Mouse (Mus musculus) R1 (cell line): ENCODE data around the gene Dcps.

Experiments used
- DNase-seq: peaks from one replicate; pipeline ENCODE4 v3.0.0-alpha.2; 2018; ENCODE audit warnings: low read depth, low spot score

The Dcps gene

GRCm38 (mm10) chr9:35131637-35132397 is 44.0 kb downstream of the Dcps start:
- no peak for DNase-seq

- no peak for DNase-seq
Measured at GRCm38 (mm10) chr9:35128995-35129418, 46.9 kb downstream of the Dcps start.

- no peak for DNase-seq
Measured at GRCm38 (mm10) chr9:35128564-35128963, 47.3 kb downstream of the Dcps start.

GRCm38 (mm10) chr9:35127561-35127960 is 48.3 kb downstream of the Dcps start:
- no peak for DNase-seq

GRCm38 (mm10) chr9:35127147-35127546 is 48.7 kb downstream of the Dcps start:
- no peak for DNase-seq

- DNase-seq: no peak
Measured at GRCm38 (mm10) chr9:35124678-35124955, 51.2 kb downstream of the Dcps start.

GRCm38 (mm10) chr9:35123804-35124677 is 51.8 kb downstream of the Dcps start:
- no peak for DNase-seq

GRCm38 (mm10) chr9:35123456-35123803 is 52.4 kb downstream of the Dcps start:
- DNase-seq: no peak

GRCm38 (mm10) chr9:35122551-35123266 is 53.2 kb downstream of the Dcps start:
- no peak for DNase-seq

GRCm38 (mm10) chr9:35119168-35119567 is 56.7 kb downstream of the Dcps start, which contains the start of gene St3gal4:
Gene St3gal4, minus strand, starts transcription at chr9:35119268.
- DNase-seq: no peak

GRCm38 (mm10) chr9:35118563-35118962 is 57.3 kb downstream of the Dcps start:
- DNase-seq: no peak

- DNase-seq: peak; percentile 47
Measured at GRCm38 (mm10) chr9:35117384-35118295, 58.2 kb downstream of the Dcps start.

GRCm38 (mm10) chr9:35116391-35117381 is 59.2 kb downstream of the Dcps start:
- peak; percentile 88 for DNase-seq

- DNase-seq: no peak
Measured at GRCm38 (mm10) chr9:35115804-35116203, 60.1 kb downstream of the Dcps start.

- no peak for DNase-seq
Measured at GRCm38 (mm10) chr9:35115299-35115698, 60.6 kb downstream of the Dcps start.

GRCm38 (mm10) chr9:35114234-35114633 is 61.6 kb downstream of the Dcps start:
- no peak for DNase-seq

- DNase-seq: peak; percentile 91
Measured at GRCm38 (mm10) chr9:35111941-35112595, 63.8 kb downstream of the Dcps start.

GRCm38 (mm10) chr9:35111446-35111845 is 64.4 kb downstream of the Dcps start:
- no peak for DNase-seq

GRCm38 (mm10) chr9:35110567-35110966 is 65.3 kb downstream of the Dcps start:
- no peak for DNase-seq
